Mouse (Mus musculus) small intestine, adult 2 months (tissue): Measurements from ENCODE around the gene Zfp473. TPM values are rescaled to one million over a fixed set of nuclear protein-coding genes. Genes with fewer than 3 reads are reported as not detected.

Source experiments
- H3K27ac ChIP-seq: fragments of 200-500 bp; 2 replicates; pipeline ENCODE4 v1.5.1; 2012; ENCODE audit warnings: low read depth, low read length, control low read depth, inconsistent platforms; ENCODE audit not compliant: insufficient read depth
- H3K27me3 ChIP-seq: fragments of 200-500 bp; 2 replicates; pipeline ENCODE4 v1.6.1; 2012; ENCODE audit warnings: mild to moderate bottlenecking, moderate library complexity, low read length, inconsistent platforms; ENCODE audit not compliant: control insufficient read depth, insufficient read depth
- H3K36me3 ChIP-seq: fragments of 200-500 bp; 2 replicates; pipeline ENCODE4 v1.6.1; 2012; ENCODE audit warnings: mild to moderate bottlenecking, low read length, control low read depth, inconsistent platforms; ENCODE audit not compliant: control insufficient read depth, insufficient read depth
- H3K4me1 ChIP-seq: fragments of 200-500 bp; 2 replicates; pipeline ENCODE4 v1.6.1; 2012; ENCODE audit warnings: low read length, inconsistent platforms, mixed read lengths; ENCODE audit not compliant: control insufficient read depth, insufficient read depth, insufficient read length
- H3K4me3 ChIP-seq: fragments of 200-500 bp; 2 replicates; pipeline ENCODE4 v1.5.1; 2012; ENCODE audit warnings: low read depth, mild to moderate bottlenecking, control low read depth, inconsistent platforms, low read length, moderate library complexity
- CTCF ChIP-seq: fragments of 200-500 bp; IDR thresholded peaks from 2 replicates; pipeline ENCODE4 v1.5.1; 2012; ENCODE audit warnings: low read depth, mild to moderate bottlenecking, control low read depth, inconsistent platforms, low read length, moderate library complexity, mixed read lengths; ENCODE audit not compliant: insufficient replicate concordance, insufficient read length; ENCODE audit errors: extremely low read depth
- POLR2A ChIP-seq: fragments of 200-500 bp; IDR thresholded peaks from 2 replicates; pipeline ENCODE4 v1.6.1; 2012; ENCODE audit warnings: low read depth, mild to moderate bottlenecking, control low read depth, inconsistent platforms, low read length, moderate library complexity
- WGBS: fragments of 180-500 bp; shearing (Covaris S2); methylation state at CpG from one replicate; pipeline ENCODE4 v1.1.7; 2018; 5-methylcytosine and 5-hydroxymethylcytosine counted together
- polyA plus RNA-seq: library from polyadenylated mRNA; depleted of rRNA; stranded (reverse); fragments of >200 nt; gene quantifications from 2 replicates; pipeline ENCODE4 v1.2.3, GENCODE M21; 2012

The Zfp473 gene
- polyA plus RNA-seq, 1 experiment, result 0.19 TPM

- H3K4me1 ChIP-seq, result peaks cover 4% of the 10 kb centered on the region
- no peak overlapping the region for H3K27ac ChIP-seq
- no peaks in the 10 kb centered on the region for H3K27me3 ChIP-seq
- WGBS, result 73% methylated on average over 9 of the region's 9 CpGs
- TF ChIP-seq CTCF, result no peak
- TF ChIP-seq POLR2A, result no peak
- no peak overlapping the region for H3K4me3 ChIP-seq
- H3K36me3 ChIP-seq, result no peaks in the 10 kb centered on the region; the same call in 1 of the 2 replicates
Measured at GRCm38 (mm10) chr7:44744270-44744669, 6.6 kb downstream of the Zfp473 start.

GRCm38 (mm10) chr7:44741361-44741760 lies 9.5 kb downstream of the Zfp473 start:
- Histone ChIP-seq H3K4me3 (no peak overlapping the region), H3K27ac (no peak overlapping the region), H3K36me3 (no peaks in the 10 kb centered on the region; the same call in 1 of the 2 replicates), H3K4me1 (no peaks in the 10 kb centered on the region), H3K27me3 (no peaks in the 10 kb centered on the region)
- 79% methylated on average over 8 of the region's 8 CpGs for WGBS
- no peak for TF ChIP-seq CTCF
- no peak for TF ChIP-seq POLR2A

- Histone ChIP-seq H3K4me1 (no peaks in the 10 kb centered on the region), H3K36me3 (peaks cover 2% of the 10 kb centered on the region; the same call in 1 of the 2 replicates), H3K27me3 (no peaks in the 10 kb centered on the region), H3K4me3 (no peak overlapping the region), H3K27ac (no peak overlapping the region)
- WGBS, result 88% methylated on average over 9 of the region's 9 CpGs
- TF ChIP-seq CTCF (no peak), POLR2A (no peak)
Measured at GRCm38 (mm10) chr7:44733723-44734122, 17.1 kb downstream of the Zfp473 start.

GRCm38 (mm10) chr7:44728082-44728975 lies 22.5 kb downstream of the Zfp473 start:
- H3K4me1 ChIP-seq, result 0 out of 2 replicates have a peak, but pooled peaks cover 2% of the 10 kb centered on the region
- H3K27ac ChIP-seq, result no peak overlapping the region
- WGBS, result 87% methylated on average over 11 of the region's 11 CpGs
- H3K36me3 ChIP-seq, result no peaks in the 10 kb centered on the region
- no peak overlapping the region for H3K4me3 ChIP-seq
- no peaks in the 10 kb centered on the region for H3K27me3 ChIP-seq
- TF ChIP-seq CTCF, result no peak
- TF ChIP-seq POLR2A, result no peak

GRCm38 (mm10) chr7:44727151-44727550 lies 23.7 kb downstream of the Zfp473 start:
- Histone ChIP-seq H3K36me3 (no peaks in the 10 kb centered on the region), H3K4me3 (no peak overlapping the region), H3K27me3 (no peaks in the 10 kb centered on the region), H3K4me1 (peaks cover 9% of the 10 kb centered on the region; the same call in 1 of the 2 replicates), H3K27ac (no peak overlapping the region)
- TF ChIP-seq CTCF (no peak), POLR2A (no peak)
- 60% methylated on average over 5 of the region's 5 CpGs for WGBS

GRCm38 (mm10) chr7:44726343-44726742 lies 24.5 kb downstream of the Zfp473 start:
- H3K4me3 ChIP-seq, result no peak overlapping the region
- H3K36me3 ChIP-seq, result no peaks in the 10 kb centered on the region
- TF ChIP-seq POLR2A, result no peak
- TF ChIP-seq CTCF, result no peak
- 48% methylated on average over 6 of the region's 6 CpGs for WGBS
- no peak overlapping the region for H3K27ac ChIP-seq
- peaks cover 13% of the 10 kb centered on the region; the same call in 1 of the 2 replicates for H3K4me1 ChIP-seq
- H3K27me3 ChIP-seq, result no peaks in the 10 kb centered on the region

GRCm38 (mm10) chr7:44724316-44724715 lies 26.5 kb downstream of the Zfp473 start:
- TF ChIP-seq POLR2A (no peak), CTCF (peak; percentile 35; the same call in 1 of the 2 replicates)
- H3K27me3 ChIP-seq, result no peaks in the 10 kb centered on the region
- no peak overlapping the region for H3K27ac ChIP-seq
- no peaks in the 10 kb centered on the region for H3K36me3 ChIP-seq
- no peak overlapping the region for H3K4me3 ChIP-seq
- peaks cover 13% of the 10 kb centered on the region; the same call in 1 of the 2 replicates for H3K4me1 ChIP-seq
- 22% methylated on average over 7 of the region's 7 CpGs for WGBS
